7 mouse cellular contexts compared by ENCODE assay signal in genomic region chr11:120775774-120776469, GRCm38 (mm10). TPM values are rescaled to one million over a fixed set of nuclear protein-coding genes. Genes with fewer than 3 reads are reported as not detected.
A peak's percentile ranks its signal among the peaks of the same experiment; 100 is the strongest.
DNase-seq lines count a peak whose midpoint lies in the region; ATAC-seq and TF ChIP-seq lines count a peak whose summit lies in the region.

No protein-coding gene starts in this region.

- H3K4me3 ChIP-seq in embryonic facial prominence, embryonic 10.5 days, result peak overlapping the region; percentile 9; the same call in 1 of the 2 replicates
- no peak overlapping the region for H3K4me3 ChIP-seq in limb, embryonic 10.5 days
- no peak overlapping the region for H3K4me3 ChIP-seq in midbrain, embryonic 13.5 days (replicated peaks)
- no peak overlapping the region for H3K4me3 ChIP-seq in small intestine, adult 2 months (ENCODE audit: low read depth, low read length)

- DNase-seq in adrenal gland, postnatal 10 days, result peak; percentile 99
- peak; percentile 93 for DNase-seq in embryonic facial prominence, embryonic 10.5 days (ENCODE audit: low spot score)
- peak; percentile 97 for DNase-seq in heart, adult 11 months
- DNase-seq in kidney, adult 11 months, result peak; percentile 84
- peak; percentile 96 for DNase-seq in limb, embryonic 10.5 days (ENCODE audit: low spot score)

- H3K9ac ChIP-seq in midbrain, embryonic 13.5 days (replicated peaks), result no peak overlapping the region

- no peak overlapping the region for H3K27ac ChIP-seq in embryonic facial prominence, embryonic 10.5 days (replicated peaks)
- 0 out of 2 replicates have a peak overlapping the region, but pooled peaks have one; percentile 27 for H3K27ac ChIP-seq in limb, embryonic 10.5 days
- no peak overlapping the region for H3K27ac ChIP-seq in midbrain, embryonic 13.5 days
- no peak overlapping the region for H3K27ac ChIP-seq in small intestine, adult 2 months (ENCODE audit: insufficient read depth, low read depth, low read length)

- H3K4me1 ChIP-seq in embryonic facial prominence, embryonic 10.5 days, result peaks cover 18% of the 10 kb centered on the region
- H3K4me1 ChIP-seq in limb, embryonic 10.5 days, result peaks cover 7% of the 10 kb centered on the region
- H3K4me1 ChIP-seq in midbrain, embryonic 13.5 days (replicated peaks), result peaks cover 13% of the 10 kb centered on the region; the same call in 1 of the 2 replicates
- H3K4me1 ChIP-seq in small intestine, adult 2 months (ENCODE audit: control insufficient read depth, insufficient read depth, insufficient read length, low read length), result peaks cover 5% of the 10 kb centered on the region; the same call in 1 of the 2 replicates

- no peaks in the 10 kb centered on the region for H3K9me3 ChIP-seq in embryonic facial prominence, embryonic 10.5 days
- no peaks in the 10 kb centered on the region for H3K9me3 ChIP-seq in limb, embryonic 10.5 days (replicated peaks)
- no peaks in the 10 kb centered on the region for H3K9me3 ChIP-seq in midbrain, embryonic 13.5 days

- TF ChIP-seq POLR2A in small intestine, adult 2 months (IDR thresholded peaks at IDR 0.05; ENCODE audit: low read depth, low read length), result no peak

- peaks cover 11% of the 10 kb centered on the region for H3K36me3 ChIP-seq in embryonic facial prominence, embryonic 10.5 days (replicated peaks)
- H3K36me3 ChIP-seq in limb, embryonic 10.5 days, result peaks cover 7% of the 10 kb centered on the region
- peaks cover 13% of the 10 kb centered on the region for H3K36me3 ChIP-seq in midbrain, embryonic 13.5 days
- no peaks in the 10 kb centered on the region for H3K36me3 ChIP-seq in small intestine, adult 2 months (ENCODE audit: control insufficient read depth, insufficient read depth, low read length)

- ATAC-seq in midbrain, embryonic 13.5 days, result peak; percentile 88

- H3K27me3 ChIP-seq in embryonic facial prominence, embryonic 10.5 days (replicated peaks; ENCODE audit: low read depth, poor library complexity, severe bottlenecking), result no peaks in the 10 kb centered on the region
- H3K27me3 ChIP-seq in limb, embryonic 10.5 days (ENCODE audit: low read depth, poor library complexity, severe bottlenecking), result no peaks in the 10 kb centered on the region
- H3K27me3 ChIP-seq in midbrain, embryonic 13.5 days, result no peaks in the 10 kb centered on the region
- H3K27me3 ChIP-seq in small intestine, adult 2 months (ENCODE audit: control insufficient read depth, insufficient read depth, low read length), result no peaks in the 10 kb centered on the region

- 32% methylated on average over 15 of the region's 15 CpGs for WGBS in embryonic facial prominence, embryonic 10.5 days
- 28% methylated on average over 15 of the region's 15 CpGs for WGBS in limb, embryonic 10.5 days
- 27% methylated on average over 15 of the region's 15 CpGs for WGBS in midbrain, embryonic 13.5 days
- 18% methylated on average over 15 of the region's 15 CpGs for WGBS in small intestine, adult 2 months

- no peak overlapping the region for H3K4me2 ChIP-seq in midbrain, embryonic 13.5 days (replicated peaks)

- peak; percentile 100 for TF ChIP-seq CTCF in small intestine, adult 2 months (IDR thresholded peaks at IDR 0.05; ENCODE audit: extremely low read depth, insufficient read length, insufficient replicate concordance, low read depth, low read length)

RNA-seq across cellular contexts. Expression of gene Rfng, which starts 8.1 kb away (rescaled TPM):
- total RNA-seq in adrenal gland, postnatal 10 days (2021), result 10 to 100 TPM; 15.9 to 20.6 TPM
- 40.0 and 42.1 TPM in 2 replicates for polyA plus RNA-seq in embryonic facial prominence, embryonic 10.5 days (2016; fragmentation: Nextera tagmentation; extraction: Ambion mirVana)
- 35.7 and 40.4 TPM in 2 replicates for polyA plus RNA-seq in limb, embryonic 10.5 days (2016; fragmentation: Nextera tagmentation; extraction: Ambion mirVana)
- polyA plus RNA-seq in midbrain, embryonic 13.5 days (2015; fragmentation: Nextera tagmentation; extraction: Ambion mirVana), result 84.6 TPM in 2 replicates
- 41.0 and 90.5 TPM in 2 replicates for polyA plus RNA-seq in small intestine, adult 2 months (2012; rRNA removed)

RNA-seq across cellular contexts. Expression of gene Gps1, which starts 8.2 kb away (rescaled TPM):
- 10 to 100 TPM; 84.2 to 89.3 TPM for total RNA-seq in adrenal gland, postnatal 10 days (2021)
- polyA plus RNA-seq in embryonic facial prominence, embryonic 10.5 days (2016; fragmentation: Nextera tagmentation; extraction: Ambion mirVana), result 265 and 272 TPM in 2 replicates
- 269 and 270 TPM in 2 replicates for polyA plus RNA-seq in limb, embryonic 10.5 days (2016; fragmentation: Nextera tagmentation; extraction: Ambion mirVana)
- 268 and 273 TPM in 2 replicates for polyA plus RNA-seq in midbrain, embryonic 13.5 days (2015; fragmentation: Nextera tagmentation; extraction: Ambion mirVana)
- polyA plus RNA-seq in small intestine, adult 2 months (2012; rRNA removed), result 57.5 and 86.4 TPM in 2 replicates

RNA-seq across cellular contexts. Expression of gene Hmga1b, which starts 13.3 kb away (rescaled TPM):
- total RNA-seq in adrenal gland, postnatal 10 days (2021), result 10 to 100 TPM; 23.9 to 46.6 TPM
- polyA plus RNA-seq in embryonic facial prominence, embryonic 10.5 days (2016; fragmentation: Nextera tagmentation; extraction: Ambion mirVana), result 10.5 and 11.6 TPM in 2 replicates
- 9.3 and 20.0 TPM in 2 replicates for polyA plus RNA-seq in limb, embryonic 10.5 days (2016; fragmentation: Nextera tagmentation; extraction: Ambion mirVana)
- 2.7 and 3.1 TPM in 2 replicates for polyA plus RNA-seq in midbrain, embryonic 13.5 days (2015; fragmentation: Nextera tagmentation; extraction: Ambion mirVana)
- polyA plus RNA-seq in small intestine, adult 2 months (2012; rRNA removed), result 1.4 and 58.5 TPM in 2 replicates

RNA-seq across cellular contexts. Expression of gene Dus1l, which starts 20.3 kb away (rescaled TPM):
- 10 to 100 TPM; 61.2 to 64.3 TPM for total RNA-seq in adrenal gland, postnatal 10 days (2021)
- 96.6 and 101 TPM in 2 replicates for polyA plus RNA-seq in embryonic facial prominence, embryonic 10.5 days (2016; fragmentation: Nextera tagmentation; extraction: Ambion mirVana)
- polyA plus RNA-seq in limb, embryonic 10.5 days (2016; fragmentation: Nextera tagmentation; extraction: Ambion mirVana), result 122 and 136 TPM in 2 replicates
- 51.4 and 55.7 TPM in 2 replicates for polyA plus RNA-seq in midbrain, embryonic 13.5 days (2015; fragmentation: Nextera tagmentation; extraction: Ambion mirVana)
- 24.1 and 29.0 TPM in 2 replicates for polyA plus RNA-seq in small intestine, adult 2 months (2012; rRNA removed)

RNA-seq across cellular contexts. Expression of gene Cbr2, which starts 44.0 kb away (rescaled TPM):
- total RNA-seq in adrenal gland, postnatal 10 days (2021), result 10 to 100 TPM in 1 of 2 experiments, 1 to 10 TPM in 1; 9.2 to 17.6 TPM
- 2.6 and 2.9 TPM in 2 replicates for polyA plus RNA-seq in embryonic facial prominence, embryonic 10.5 days (2016; fragmentation: Nextera tagmentation; extraction: Ambion mirVana)
- 15.2 and 16.3 TPM in 2 replicates for polyA plus RNA-seq in limb, embryonic 10.5 days (2016; fragmentation: Nextera tagmentation; extraction: Ambion mirVana)
- polyA plus RNA-seq in midbrain, embryonic 13.5 days (2015; fragmentation: Nextera tagmentation; extraction: Ambion mirVana), result 0.32 and 0.38 TPM in 2 replicates
- 1.2 and 11.4 TPM in 2 replicates for polyA plus RNA-seq in small intestine, adult 2 months (2012; rRNA removed)
